Mouse (Mus musculus): ENCODE data around the gene Bank1.

DNA sequence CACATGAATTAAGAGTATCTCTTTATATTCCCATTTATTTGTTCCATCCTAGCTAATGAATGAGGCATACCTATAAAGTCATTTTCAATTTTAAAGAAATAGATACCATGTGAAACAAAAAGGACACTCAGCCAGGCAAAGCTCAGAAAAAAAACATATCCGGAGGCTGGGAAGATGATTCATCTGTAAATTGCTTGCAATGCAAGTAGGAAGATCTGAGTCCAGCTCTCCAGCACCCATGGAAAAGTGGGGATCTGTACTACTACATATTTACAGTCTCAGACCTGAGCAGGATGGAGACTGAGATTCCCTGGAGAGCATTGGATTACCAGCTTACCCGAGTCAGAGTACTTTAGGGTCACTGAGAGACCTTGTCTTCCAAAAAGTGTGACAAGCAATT, 14.0 kb upstream of the Bank1 start:
- TF ChIP-seq GATA1 (IDR thresholded peaks at IDR 0.05; ENCODE audit: borderline replicate concordance, low read length) (no peak), FLI1 (IDR thresholded peaks at IDR 0.05; ENCODE audit: low read length) (no peak)
